Mouse (Mus musculus): ENCODE measurements around the gene Pklr.

Gene Pklr

DNA sequence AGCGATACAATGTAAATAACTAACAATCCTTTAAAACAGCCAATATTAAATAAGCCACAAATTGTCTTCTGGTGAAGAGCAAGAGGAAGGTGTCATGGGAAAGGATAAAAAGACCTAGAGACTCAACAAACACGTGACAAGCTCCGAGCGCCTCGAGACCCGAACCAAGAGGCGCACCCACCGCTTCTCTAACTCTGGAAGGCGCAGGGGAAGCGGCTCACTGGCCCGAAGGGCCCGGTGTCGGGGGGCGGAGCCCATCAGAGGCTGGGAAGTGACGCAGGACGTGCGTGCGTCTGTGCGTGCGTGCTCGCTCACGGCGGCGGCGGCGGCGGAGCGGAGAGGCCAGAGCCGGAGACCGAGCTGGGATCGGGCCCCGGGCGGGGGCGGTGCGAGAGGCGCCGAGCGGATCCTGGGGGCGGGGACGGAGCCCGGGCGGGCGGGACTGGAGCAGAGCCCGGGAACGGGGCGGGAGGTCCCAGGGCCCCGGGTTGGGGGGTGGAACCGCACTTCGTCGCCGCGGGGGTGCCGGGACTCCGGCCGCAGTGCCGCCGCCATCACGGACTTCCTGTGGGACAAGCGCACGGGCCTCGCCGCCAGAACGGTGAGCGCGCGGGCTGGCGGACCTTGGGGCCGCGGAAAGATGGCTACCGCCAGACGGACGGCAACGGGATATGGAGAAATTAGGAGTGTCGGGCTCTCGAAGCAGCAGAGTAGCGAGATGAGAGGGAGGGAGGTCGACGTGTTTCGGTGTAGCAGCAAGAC is 28.7 kb downstream of the Pklr start, which contains the start of gene Clk2:
TSS of gene Clk2 (plus strand) at position 290 of the 762 bp plus-strand sequence.
- DNase-seq = peak; percentile 100

DNA sequence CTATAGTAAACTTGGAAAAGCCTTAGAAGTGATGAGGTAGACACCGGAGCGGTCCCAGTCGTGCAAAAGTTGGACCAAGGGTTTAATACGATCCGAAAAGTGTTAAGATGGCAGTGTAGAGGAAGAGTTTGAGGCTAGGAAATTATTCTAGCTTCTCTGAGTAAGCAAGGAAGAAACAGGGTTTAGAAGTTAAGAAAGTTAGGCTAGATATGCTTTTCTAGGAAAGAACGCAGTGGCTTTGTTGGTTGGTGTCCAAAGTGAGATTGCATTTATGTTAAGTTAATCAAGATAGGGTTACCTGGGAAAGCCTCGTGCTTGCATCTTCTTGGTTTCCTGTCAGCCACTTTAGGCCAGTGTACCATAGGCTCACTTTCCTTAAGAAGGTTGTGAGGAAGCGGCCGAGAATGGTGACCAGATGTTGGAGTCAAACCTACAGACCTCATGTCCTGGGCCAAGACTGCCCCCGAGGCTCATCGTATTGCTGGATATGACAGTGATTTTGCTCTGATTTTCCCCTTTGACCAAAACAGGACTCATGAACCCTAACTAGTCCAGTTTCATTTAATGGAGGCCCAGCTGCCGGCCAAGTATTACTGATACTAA is 29.4 kb downstream of the Pklr start:
- DNase-seq = peak; percentile 92

- DNase-seq = peak; percentile 91
Measured at GRCm38 (mm10) chr3:89166945-89167344, 31.0 kb downstream of the Pklr start.

DNA sequence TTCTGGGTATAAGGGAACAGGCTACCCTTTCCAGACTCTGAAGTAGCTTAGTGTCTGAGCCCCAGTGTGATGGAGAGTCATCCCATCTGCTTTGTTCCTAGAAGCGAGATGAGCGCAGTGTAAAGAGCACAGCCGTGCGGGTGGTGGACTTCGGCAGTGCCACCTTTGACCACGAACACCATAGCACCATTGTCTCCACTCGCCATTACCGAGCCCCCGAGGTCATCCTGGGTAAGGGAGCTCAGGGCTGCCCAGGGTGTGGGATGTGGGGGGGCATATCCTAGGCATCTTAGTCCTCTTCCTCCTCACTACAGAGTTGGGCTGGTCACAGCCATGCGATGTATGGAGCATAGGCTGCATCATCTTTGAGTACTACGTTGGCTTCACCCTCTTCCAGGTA is 38.9 kb downstream of the Pklr start:
- DNase-seq = peak; percentile 85

DNA sequence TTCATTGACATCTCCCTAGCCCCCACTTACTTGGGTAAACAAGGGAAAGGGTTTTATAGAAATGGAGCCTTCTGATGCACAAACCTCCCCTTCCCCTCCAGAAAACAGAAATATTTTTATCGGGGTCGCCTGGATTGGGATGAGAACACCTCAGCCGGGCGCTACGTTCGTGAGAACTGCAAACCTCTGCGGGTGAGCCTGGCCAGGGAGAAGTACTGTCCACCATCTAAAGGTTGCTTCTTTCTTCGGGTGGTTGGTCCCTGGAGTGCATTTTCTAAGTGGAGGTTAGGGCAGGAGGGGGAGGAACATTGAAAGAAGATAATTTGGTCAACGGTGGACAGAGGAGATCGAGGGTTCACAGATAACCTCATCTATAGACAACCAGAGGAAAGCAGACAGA is 39.6 kb downstream of the Pklr start:
- DNase-seq = peak; percentile 87

DNA sequence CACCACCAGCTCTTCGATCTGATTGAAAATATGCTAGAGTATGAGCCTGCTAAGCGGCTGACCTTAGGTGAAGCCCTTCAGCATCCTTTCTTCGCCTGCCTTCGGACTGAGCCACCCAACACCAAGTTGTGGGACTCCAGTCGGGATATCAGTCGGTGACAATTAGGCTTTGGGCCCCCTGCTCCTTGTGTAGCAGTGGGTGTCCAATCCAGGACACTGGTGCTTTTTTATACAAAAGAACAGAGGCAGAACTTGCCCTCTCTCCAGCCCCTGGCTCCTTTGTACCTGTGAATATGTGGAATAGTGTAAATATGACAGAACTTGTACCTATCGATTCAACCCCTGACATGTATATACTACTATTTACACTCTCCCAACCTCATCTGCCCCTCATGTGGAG is 40.5 kb downstream of the Pklr start:
- DNase-seq = peak; percentile 91

GRCm38 (mm10) chr3:89177242-89178106 is 41.5 kb downstream of the Pklr start, which contains the start of gene Scamp3:
Gene Scamp3 (plus strand): TSS chr3:89177473.
- DNase-seq = peak; percentile 99

DNA sequence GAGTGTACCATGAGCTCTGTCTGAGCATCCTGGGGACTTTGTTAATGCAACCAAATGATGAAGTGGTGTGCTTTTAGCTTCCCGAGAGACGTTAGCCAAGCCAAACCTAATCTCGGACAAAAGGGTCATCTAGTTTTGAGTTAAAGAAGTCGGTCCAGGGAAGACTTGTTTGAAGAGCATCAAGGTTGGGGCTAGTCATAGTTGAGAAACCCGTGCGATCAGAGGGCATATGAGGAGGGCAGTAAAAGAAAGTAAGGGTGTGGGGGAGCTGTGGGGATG is 42.1 kb downstream of the Pklr start:
- DNase-seq = peak; percentile 85

DNA sequence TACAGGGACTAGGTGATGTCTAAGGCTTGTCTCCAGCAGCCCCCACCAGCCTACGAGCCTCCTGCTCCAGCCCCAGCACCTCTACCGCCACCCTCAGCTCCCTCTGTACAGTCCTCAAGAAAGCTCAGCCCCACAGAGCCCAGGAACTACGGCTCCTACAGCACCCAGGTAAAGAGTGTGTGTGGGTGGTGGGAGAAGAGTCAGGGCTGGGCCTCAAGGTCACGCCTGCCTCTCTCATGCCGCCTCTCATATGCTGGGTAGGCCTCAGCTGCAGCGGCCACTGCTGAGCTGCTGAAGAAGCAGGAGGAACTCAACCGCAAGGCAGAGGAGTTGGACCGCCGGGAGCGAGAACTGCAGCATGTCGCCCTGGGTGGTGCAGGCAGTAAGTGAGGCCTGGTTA is 43.1 kb downstream of the Pklr start:
- DNase-seq = peak; percentile 90

GRCm38 (mm10) chr3:89181749-89182500 is 46.0 kb downstream of the Pklr start:
- DNase-seq = peak; percentile 93

GRCm38 (mm10) chr3:89182531-89183057 is 46.7 kb downstream of the Pklr start:
- no peak for DNase-seq

DNA sequence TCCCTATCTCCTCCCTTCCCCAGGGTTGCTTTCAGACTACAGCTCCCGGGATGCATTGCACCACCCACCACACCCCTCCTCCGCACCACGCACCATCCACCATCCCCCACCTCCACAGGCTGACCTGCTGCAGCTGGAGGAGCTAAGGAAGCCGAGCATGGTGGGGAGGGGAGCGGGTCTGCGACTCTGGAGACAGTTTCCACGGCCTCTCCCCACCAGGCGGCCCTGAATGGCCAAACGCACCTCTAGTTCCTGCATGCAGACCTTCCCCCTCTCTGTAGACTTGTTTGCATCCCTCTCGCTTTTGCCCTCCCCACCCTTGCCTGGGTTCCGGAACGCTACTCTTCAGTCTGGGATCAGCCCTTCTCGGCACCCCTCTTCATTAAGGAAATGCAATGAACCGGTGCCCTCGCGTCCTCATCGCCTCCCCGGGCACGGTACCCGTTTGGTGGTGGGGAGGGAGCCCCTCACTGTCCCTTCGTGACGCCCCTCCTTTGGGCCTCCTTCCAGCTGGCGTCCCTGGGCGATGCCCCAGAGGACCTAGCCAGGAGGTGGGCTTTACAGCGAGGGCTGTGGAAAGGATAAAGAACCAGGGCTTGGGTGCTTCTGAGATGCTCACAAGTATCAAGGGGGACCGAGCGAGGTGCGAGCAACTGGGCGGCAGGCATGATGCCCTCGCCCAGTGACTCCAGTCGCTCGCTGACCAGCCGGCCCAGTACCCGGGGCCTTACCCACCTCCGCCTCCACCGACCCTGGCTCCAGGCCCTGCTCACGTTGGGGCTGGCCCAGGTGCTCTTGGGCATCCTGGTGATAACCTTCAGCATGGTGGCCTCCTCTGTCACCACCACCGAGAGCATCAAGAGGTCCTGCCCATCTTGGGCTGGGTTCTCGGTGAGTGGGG is 47.4 kb downstream of the Pklr start, which contains the start of gene Fam189b:
TSS of gene Fam189b (plus strand) at position 86 of the 901 bp plus-strand sequence.
- peak; percentile 99 for DNase-seq

- peak; percentile 94 for DNase-seq
Measured at GRCm38 (mm10) chr3:89183959-89184315, 48.0 kb downstream of the Pklr start.

- DNase-seq = no peak
Measured at GRCm38 (mm10) chr3:89187197-89187596, 51.3 kb downstream of the Pklr start.

- no peak for DNase-seq
Measured at GRCm38 (mm10) chr3:89187690-89188477, 51.9 kb downstream of the Pklr start.

DNA sequence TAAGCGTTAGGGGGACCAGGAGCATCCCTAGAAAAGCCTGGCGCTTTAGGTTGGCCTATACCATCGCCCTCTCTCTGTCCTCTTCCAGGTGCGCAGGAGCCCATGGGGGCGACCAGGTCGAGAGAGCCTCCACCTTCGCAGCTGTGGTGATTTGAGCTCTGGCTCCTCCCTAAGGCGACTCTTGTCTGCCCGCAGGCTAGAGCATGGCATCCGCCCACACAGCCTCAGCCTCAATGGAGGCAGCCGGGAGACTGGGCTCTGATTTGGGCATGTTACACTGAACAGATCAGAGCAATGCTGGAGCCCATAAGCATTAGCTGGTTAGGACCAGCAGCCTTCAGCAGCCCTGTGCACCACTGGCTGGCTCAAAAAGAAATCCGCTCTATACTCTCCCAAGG is 52.5 kb downstream of the Pklr start:
- DNase-seq = no peak

DNA sequence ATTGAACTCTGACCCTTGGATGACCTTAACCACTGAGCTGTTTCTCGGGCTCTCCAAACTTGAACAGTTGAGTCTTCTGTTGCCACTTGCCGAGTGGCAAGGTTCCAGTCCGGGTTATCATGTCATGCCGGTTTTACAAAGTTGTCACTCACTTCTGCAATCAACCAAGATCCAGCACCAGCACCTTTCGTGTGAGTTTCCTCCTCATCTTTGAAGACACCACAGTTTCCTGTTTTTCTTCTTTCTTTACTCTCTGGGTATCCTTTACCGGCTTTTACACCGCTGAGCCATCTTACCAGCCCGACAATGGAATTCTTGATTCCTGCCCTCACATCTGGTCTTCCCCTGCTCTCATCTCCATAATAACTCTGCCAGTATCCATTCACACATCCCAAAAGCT is 54.5 kb downstream of the Pklr start:
- no peak for DNase-seq

DNA sequence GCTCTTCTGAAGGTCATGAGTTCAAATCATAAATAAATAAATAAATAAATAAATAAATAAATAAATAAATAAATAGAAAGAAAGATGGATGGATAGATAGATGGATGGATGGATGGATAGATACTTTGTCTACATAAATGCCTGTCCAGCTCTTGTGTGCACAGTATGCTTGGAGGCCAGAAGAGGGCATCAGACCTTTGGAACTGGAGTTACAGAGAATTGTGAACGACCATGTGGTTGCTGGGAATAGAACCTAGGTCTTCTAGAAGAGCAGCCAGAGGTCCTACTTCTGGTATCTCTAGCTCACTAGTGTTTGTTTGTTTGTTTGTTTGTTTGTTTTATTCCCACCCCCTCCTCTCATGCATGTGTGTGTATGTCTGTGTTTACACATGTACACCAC is 57.4 kb downstream of the Pklr start:
- no peak for DNase-seq

GRCm38 (mm10) chr3:89193853-89194252 is 57.9 kb downstream of the Pklr start:
- DNase-seq = no peak
